Mouse (Mus musculus) liver, embryonic 13.5 days (tissue): ENCODE results near the gene Polr3c. TPM values are rescaled to one million over a fixed set of nuclear protein-coding genes. Genes with fewer than 3 reads are reported as not detected.

Experiments
- ATAC-seq: fragments of 200-750 bp; cut with Nextera tagmentation; 2 replicates; pipeline ENCODE4 v1.8.0; 2017; ENCODE audit warnings: low read depth, mild to moderate bottlenecking, moderate number of reproducible peaks, moderate library complexity
- DNase-seq: peaks from one replicate; pipeline ENCODE4 v3.0.0; 2022
- H3K27ac ChIP-seq: fragments of 300-500 bp; sonication (generic); 2 replicates; pipeline ENCODE4 v1.5.1; 2015; ENCODE audit warnings: moderate library complexity, mild to moderate bottlenecking, inconsistent platforms
- H3K27me3 ChIP-seq: fragments of 300-500 bp; sonication (generic); 2 replicates; pipeline ENCODE4 v1.6.1; 2015; ENCODE audit warnings: mild to moderate bottlenecking, inconsistent platforms
- H3K36me3 ChIP-seq: fragments of 300-500 bp; sonication (generic); 2 replicates; pipeline ENCODE4 v1.6.1; 2015; ENCODE audit warnings: mild to moderate bottlenecking, inconsistent platforms
- H3K4me1 ChIP-seq: fragments of 300-500 bp; sonication (generic); replicated peaks from 2 replicates; pipeline ENCODE4 v1.6.1; 2015; ENCODE audit warnings: inconsistent platforms
- H3K4me2 ChIP-seq: fragments of 300-500 bp; sonication (generic); 2 replicates; pipeline ENCODE4 v1.6.1; 2015; ENCODE audit warnings: inconsistent platforms, mild to moderate bottlenecking, moderate library complexity
- H3K4me3 ChIP-seq: fragments of 300-500 bp; sonication (generic); replicated peaks from 2 replicates; pipeline ENCODE4 v1.5.1; 2015; ENCODE audit warnings: mild to moderate bottlenecking, inconsistent platforms
- H3K9ac ChIP-seq: fragments of 300-500 bp; sonication (generic); 2 replicates; pipeline ENCODE4 v1.6.1; 2015; ENCODE audit warnings: mild to moderate bottlenecking, inconsistent platforms
- H3K9me3 ChIP-seq: fragments of 300-500 bp; sonication (generic); replicated peaks from 2 replicates; pipeline ENCODE4 v1.6.1; 2016; ENCODE audit warnings: inconsistent platforms
- WGBS: fragments of 180-500 bp; shearing (Covaris S2); methylation state at CpG from one replicate; pipeline ENCODE4 v1.1.7; 2015; ENCODE audit not compliant: insufficient replicate concordance; 5-methylcytosine and 5-hydroxymethylcytosine counted together
- polyA plus RNA-seq: library from polyadenylated mRNA; unstranded; fragments of >200 nt; fragmentation: Nextera tagmentation; extraction: Ambion mirVana; gene quantifications from 2 replicates; pipeline ENCODE4 v1.2.1, GENCODE M21; 2015

The Polr3c gene
- polyA plus RNA-seq, 1 experiment from 2014 or later, result 25.5 TPM

DNA sequence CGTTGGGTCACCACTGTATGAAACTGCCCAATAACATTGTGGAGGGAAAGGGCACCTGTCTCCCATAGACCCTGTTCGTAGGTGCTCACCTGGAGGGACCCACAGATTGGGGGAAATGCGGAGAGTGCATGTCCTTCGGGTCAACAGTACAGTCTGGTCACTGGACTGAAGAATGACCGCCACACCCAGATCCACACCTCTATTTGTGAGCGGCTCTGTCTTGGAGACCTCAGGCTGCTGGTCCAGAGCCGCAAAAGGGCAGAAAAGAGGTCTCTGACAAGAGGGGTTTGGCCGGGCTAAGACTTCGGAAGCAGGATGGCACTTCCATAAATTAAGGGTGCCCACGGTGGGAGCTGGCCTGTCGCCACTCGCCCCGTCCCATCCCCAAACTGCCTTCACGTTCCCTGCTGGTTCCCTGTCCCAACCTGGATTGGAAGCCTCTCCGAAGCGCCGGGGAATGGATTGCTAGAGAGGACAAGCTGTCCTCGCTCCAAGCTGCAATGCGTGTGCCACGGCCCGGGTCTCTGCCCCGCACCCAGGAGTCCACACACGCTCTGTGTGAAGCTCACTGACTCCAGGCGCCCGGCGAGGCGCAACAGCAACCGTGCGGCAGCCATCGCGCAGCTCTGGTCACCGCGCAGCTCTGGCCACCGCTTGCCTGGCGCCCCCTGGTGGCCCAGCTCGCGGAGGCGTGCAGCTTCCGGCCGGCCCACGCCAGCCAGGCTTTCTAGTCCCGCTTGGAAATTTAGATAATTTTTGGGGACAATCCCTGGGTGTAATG lies 19.3 kb downstream of the Polr3c start, which contains the start of gene Nudt17:
Nudt17 (minus strand) TSS at position 660 of the 781 bp plus-strand sequence.
- peak within 1 kb of the TSS; percentile 68 for H3K4me2 ChIP-seq
- H3K9me3 ChIP-seq, result no peaks in the 10 kb centered on the region
- H3K4me3 ChIP-seq, result peak within 1 kb of the TSS; percentile 48
- H3K4me1 ChIP-seq, result peaks cover 13% of the 10 kb centered on the region
- H3K27ac ChIP-seq, result no peak within 1 kb of the TSS
- 5% methylated on average over 42 of the region's 42 CpGs for WGBS
- peak; percentile 66 for DNase-seq
- peaks cover 46% of the 10 kb centered on the region for H3K36me3 ChIP-seq
- H3K27me3 ChIP-seq, result peaks cover 22% of the 10 kb centered on the region
- peak within 1 kb of the TSS; percentile 56 for H3K9ac ChIP-seq
- peak; percentile 84 for ATAC-seq

DNA sequence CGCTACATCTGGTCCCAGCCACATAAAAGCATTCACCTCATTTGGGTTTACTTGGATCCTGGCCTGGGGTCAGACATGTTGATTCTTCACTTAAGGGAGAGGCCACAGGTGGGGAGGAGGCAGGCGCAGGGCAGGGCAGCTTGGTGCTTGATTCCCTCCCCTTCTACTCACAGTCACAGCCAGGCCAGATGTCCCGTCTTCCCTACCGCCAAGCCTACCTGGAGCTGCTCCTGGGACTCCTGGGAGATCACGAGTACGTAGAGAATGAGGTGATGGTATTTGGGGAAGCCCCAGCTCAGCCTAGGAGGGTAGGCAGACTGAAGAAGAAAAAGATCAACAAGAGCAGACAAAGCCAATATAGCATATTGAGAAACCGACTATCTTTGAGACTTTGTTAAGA lies 20.4 kb downstream of the Polr3c start:
- Histone ChIP-seq H3K9ac (no peak overlapping the region), H3K36me3 (peaks cover 41% of the 10 kb centered on the region), H3K4me2 (no peak overlapping the region), H3K4me3 (no peak overlapping the region), H3K4me1 (peaks cover 13% of the 10 kb centered on the region), H3K9me3 (no peaks in the 10 kb centered on the region), H3K27ac (no peak overlapping the region), H3K27me3 (peaks cover 22% of the 10 kb centered on the region)
- no peak for DNase-seq
- 65% methylated on average over 7 of the region's 7 CpGs for WGBS
- ATAC-seq, result no peak

- H3K9me3 ChIP-seq, result no peaks in the 10 kb centered on the region
- H3K4me3 ChIP-seq, result no peak overlapping the region
- DNase-seq (no peak), ATAC-seq (no peak)
- 77% methylated on average over 11 of the region's 11 CpGs for WGBS
- peaks cover 13% of the 10 kb centered on the region for H3K4me1 ChIP-seq
- H3K27ac ChIP-seq, result no peak overlapping the region
- H3K27me3 ChIP-seq, result peaks cover 22% of the 10 kb centered on the region
- H3K9ac ChIP-seq, result no peak overlapping the region
- H3K36me3 ChIP-seq, result peaks cover 41% of the 10 kb centered on the region
- no peak overlapping the region for H3K4me2 ChIP-seq
Observed at GRCm38 (mm10) chr3:96706217-96706616, 21.2 kb downstream of the Polr3c start.

DNA sequence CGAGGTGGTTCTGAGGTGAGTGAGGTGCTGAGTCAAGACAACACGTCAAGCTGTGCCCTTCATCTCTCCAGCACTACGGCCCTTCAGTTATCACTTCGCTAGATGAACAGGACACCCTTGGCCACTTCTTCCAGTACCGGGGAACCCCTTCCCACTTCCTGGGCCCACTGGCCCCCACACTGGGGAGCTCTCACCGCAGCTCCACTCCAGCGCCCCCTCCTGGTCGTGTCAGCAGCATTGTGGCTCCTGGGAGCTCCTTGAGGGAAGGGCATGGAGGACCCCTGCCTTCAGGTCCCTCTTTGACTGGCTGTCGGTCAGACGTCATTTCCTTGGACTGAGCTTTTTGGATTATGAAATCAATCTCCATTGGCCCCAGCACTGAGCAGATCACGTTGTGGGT lies 22.6 kb downstream of the Polr3c start:
- DNase-seq (no peak), ATAC-seq (no peak)
- peaks cover 22% of the 10 kb centered on the region for H3K27me3 ChIP-seq
- H3K4me2 ChIP-seq, result no peak overlapping the region
- 61% methylated on average over 11 of the region's 11 CpGs for WGBS
- no peak overlapping the region for H3K27ac ChIP-seq
- no peak overlapping the region for H3K9ac ChIP-seq
- H3K9me3 ChIP-seq, result no peaks in the 10 kb centered on the region
- H3K36me3 ChIP-seq, result peaks cover 31% of the 10 kb centered on the region
- no peak overlapping the region for H3K4me3 ChIP-seq
- peaks cover 13% of the 10 kb centered on the region for H3K4me1 ChIP-seq

GRCm38 (mm10) chr3:96701003-96701402 lies 26.4 kb downstream of the Polr3c start:
- no peak overlapping the region for H3K9ac ChIP-seq
- peaks cover 14% of the 10 kb centered on the region for H3K4me1 ChIP-seq
- H3K4me3 ChIP-seq, result no peak overlapping the region
- H3K36me3 ChIP-seq, result peaks cover 31% of the 10 kb centered on the region
- DNase-seq (no peak), ATAC-seq (no peak)
- WGBS, result 84% methylated on average over 4 of the region's 4 CpGs
- H3K9me3 ChIP-seq, result no peaks in the 10 kb centered on the region
- no peak overlapping the region for H3K27ac ChIP-seq
- H3K4me2 ChIP-seq, result no peak overlapping the region
- H3K27me3 ChIP-seq, result no peaks in the 10 kb centered on the region

GRCm38 (mm10) chr3:96700376-96700775 lies 27.1 kb downstream of the Polr3c start:
- WGBS, result 33% methylated on average over 7 of the region's 7 CpGs
- peak; percentile 29 for DNase-seq

DNA sequence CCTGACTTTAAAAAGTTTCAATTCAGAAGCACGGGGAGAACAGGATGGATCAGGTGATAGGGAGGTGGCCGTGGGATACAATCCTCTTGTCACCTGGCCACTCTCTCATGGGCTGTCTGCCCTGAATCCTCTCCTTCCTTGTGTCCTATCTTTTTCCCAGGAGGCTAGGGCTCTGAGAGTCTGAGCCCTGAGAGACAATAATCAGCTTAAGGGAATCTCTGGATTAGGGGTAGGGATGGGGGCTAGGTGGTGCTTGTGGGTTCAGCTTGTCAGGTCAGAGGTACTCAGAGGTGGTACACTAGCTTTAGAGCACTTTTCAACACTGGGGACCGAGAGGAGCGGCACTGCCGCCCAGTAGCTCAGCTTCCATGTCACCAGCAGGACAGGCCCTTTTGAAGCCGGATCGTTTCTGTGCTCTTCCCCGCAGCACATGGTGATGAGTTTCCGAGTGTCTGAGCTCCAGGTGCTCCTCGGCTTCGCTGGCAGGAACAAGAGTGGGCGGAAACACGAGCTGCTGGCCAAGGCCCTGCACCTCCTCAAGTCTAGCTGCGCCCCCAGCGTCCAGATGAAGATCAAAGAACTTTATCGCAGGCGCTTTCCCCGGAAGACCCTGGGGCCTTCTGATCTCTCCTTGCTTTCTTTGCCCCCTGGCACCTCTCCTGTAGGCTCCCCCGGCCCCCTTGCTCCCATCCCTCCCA lies 28.3 kb downstream of the Polr3c start:
- ATAC-seq, result no peak
- Histone ChIP-seq H3K27ac (no peak overlapping the region), H3K4me3 (no peak overlapping the region), H3K36me3 (peaks cover 31% of the 10 kb centered on the region), H3K27me3 (no peaks in the 10 kb centered on the region), H3K4me1 (peaks cover 19% of the 10 kb centered on the region), H3K9me3 (no peaks in the 10 kb centered on the region), H3K9ac (no peak overlapping the region), H3K4me2 (no peak overlapping the region)
- WGBS, result 69% methylated on average over 19 of the region's 19 CpGs
- DNase-seq, result no peak

More at GRCm38 (mm10) chr3:96700376-96700775, 27.1 kb downstream of the Polr3c start:
- Histone ChIP-seq H3K27ac (no peak overlapping the region), H3K4me3 (no peak overlapping the region), H3K27me3 (no peaks in the 10 kb centered on the region), H3K9ac (no peak overlapping the region), H3K36me3 (peaks cover 31% of the 10 kb centered on the region), H3K4me1 (peaks cover 19% of the 10 kb centered on the region), H3K4me2 (no peak overlapping the region), H3K9me3 (no peaks in the 10 kb centered on the region)
- ATAC-seq, result no peak

GRCm38 (mm10) chr3:96696766-96697732 lies 30.4 kb downstream of the Polr3c start:
- H3K9me3 ChIP-seq, result no peaks in the 10 kb centered on the region
- ATAC-seq, result peak; percentile 90

GRCm38 (mm10) chr3:96696198-96696765 lies 31.1 kb downstream of the Polr3c start, which contains the start of gene Pias3:
TSS of gene Pias3 (plus strand) at chr3:96696384.
- peaks cover 19% of the 10 kb centered on the region for H3K4me1 ChIP-seq
- H3K9ac ChIP-seq, result peak within 1 kb of the TSS; percentile 84
- H3K36me3 ChIP-seq, result peaks cover 8% of the 10 kb centered on the region; the same call in 1 of the 2 replicates
- ATAC-seq (peak; percentile 81), DNase-seq (peak; percentile 77)
- H3K9me3 ChIP-seq, result no peaks in the 10 kb centered on the region
- H3K27me3 ChIP-seq, result peaks cover 3% of the 10 kb centered on the region; the same call in 1 of the 2 replicates
- peak within 1 kb of the TSS; percentile 85 for H3K4me3 ChIP-seq
- WGBS, result under 1% methylated on average over 35 of the region's 35 CpGs
- peak within 1 kb of the TSS; percentile 84 for H3K27ac ChIP-seq
- peak within 1 kb of the TSS; percentile 97 for H3K4me2 ChIP-seq

More at GRCm38 (mm10) chr3:96696766-96697732, 30.4 kb downstream of the Polr3c start:
- Histone ChIP-seq H3K27me3 (peaks cover 3% of the 10 kb centered on the region; the same call in 1 of the 2 replicates), H3K27ac (peak overlapping the region; percentile 84), H3K36me3 (peaks cover 16% of the 10 kb centered on the region; the same call in 1 of the 2 replicates), H3K4me2 (peak overlapping the region; percentile 97), H3K4me1 (peaks cover 19% of the 10 kb centered on the region), H3K9ac (peak overlapping the region; percentile 84), H3K4me3 (peak overlapping the region; percentile 85)
- DNase-seq, result peak; percentile 84
- under 1% methylated on average over 84 of the region's 85 CpGs for WGBS

- Histone ChIP-seq H3K4me2 (no peak overlapping the region), H3K9me3 (no peaks in the 10 kb centered on the region), H3K36me3 (no peaks in the 10 kb centered on the region), H3K9ac (no peak overlapping the region), H3K27ac (no peak overlapping the region), H3K4me1 (peaks cover 19% of the 10 kb centered on the region), H3K4me3 (no peak overlapping the region), H3K27me3 (peaks cover 11% of the 10 kb centered on the region; the same call in 1 of the 2 replicates)
- no peak for DNase-seq
- ATAC-seq, result no peak
- 65% methylated on average over 1 of the region's 1 CpGs for WGBS
Observed at GRCm38 (mm10) chr3:96693579-96693978, 33.8 kb downstream of the Polr3c start.
